Mouse (Mus musculus) bone marrow, adult 2 months (tissue): ENCODE measurements at regions not wholly inside any gene's neighbourhood (a gene's known extent, or its start where the extent isn't known, plus 50 kb on each side); places are given as distances from the start of the nearest gene placed in this dataset.

Source experiments
- H3K27ac ChIP-seq: fragments of 200-500 bp; 2 replicates; pipeline ENCODE4 v1.5.1; 2012; ENCODE audit warnings: low read depth, mild to moderate bottlenecking, control low read depth, inconsistent platforms, low read length; ENCODE audit not compliant: control insufficient read depth, poor library complexity, insufficient read depth
- H3K4me1 ChIP-seq: fragments of 200-500 bp; 2 replicates; pipeline ENCODE4 v1.6.1; 2011; ENCODE audit warnings: low read length; ENCODE audit not compliant: control insufficient read depth, insufficient read depth
- H3K4me3 ChIP-seq: fragments of 200-500 bp; replicated peaks from 2 replicates; pipeline ENCODE3; 2011; ENCODE audit warnings: mild to moderate bottlenecking, low read depth, low read length, control low read depth; ENCODE audit not compliant: control insufficient read depth
- CTCF ChIP-seq: fragments of 200-500 bp; IDR thresholded peaks from 2 replicates; pipeline ENCODE4 v1.5.1; 2011; ENCODE audit warnings: low read length, control low read depth; ENCODE audit not compliant: control insufficient read depth, insufficient read depth
- POLR2A ChIP-seq: fragments of 200-500 bp; IDR thresholded peaks from 2 replicates; pipeline ENCODE4 v1.6.1; 2011; ENCODE audit warnings: low read depth, mild to moderate bottlenecking, control low read depth, low read length, borderline replicate concordance; ENCODE audit not compliant: control insufficient read depth
- WGBS: fragments of 180-500 bp; shearing (Covaris S2); methylation state at CpG from one replicate; pipeline ENCODE4 v1.1.7; 2018; 5-methylcytosine and 5-hydroxymethylcytosine counted together

DNA sequence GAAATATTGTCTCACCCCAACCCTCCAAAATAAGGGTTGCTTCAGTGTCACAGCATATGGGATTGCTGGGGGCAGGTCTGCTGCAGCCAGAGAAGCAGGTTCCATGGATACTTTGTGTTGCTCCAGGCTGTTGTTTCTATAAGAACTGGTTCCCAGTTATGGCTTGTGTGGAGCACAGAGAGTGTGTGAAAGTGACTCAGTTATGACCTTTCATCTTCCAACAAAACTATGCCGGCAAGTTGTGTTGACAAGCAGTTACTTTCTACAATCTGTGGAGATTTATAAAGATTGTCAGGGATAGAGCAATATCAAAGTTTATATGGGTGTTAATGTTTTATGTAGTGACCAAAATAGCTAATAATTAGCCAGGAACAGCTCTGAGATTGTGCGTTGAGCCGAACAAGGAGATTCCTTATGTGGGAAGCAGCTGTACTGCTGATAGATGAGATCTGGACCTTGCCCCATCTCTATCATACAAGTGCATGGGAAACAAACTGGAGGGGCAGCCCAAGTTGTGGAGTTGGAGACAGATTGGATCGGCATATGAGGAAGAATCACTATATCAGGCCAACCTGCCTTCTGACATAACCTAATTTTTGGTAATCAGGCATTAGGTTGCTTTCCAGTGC, 305.1 kb downstream of the Zfp619 start:
- TF ChIP-seq POLR2A, result no peak
- no peak for TF ChIP-seq CTCF
- 88% methylated on average over 4 of the region's 4 CpGs for WGBS
- no peak overlapping the region for H3K27ac ChIP-seq

DNA sequence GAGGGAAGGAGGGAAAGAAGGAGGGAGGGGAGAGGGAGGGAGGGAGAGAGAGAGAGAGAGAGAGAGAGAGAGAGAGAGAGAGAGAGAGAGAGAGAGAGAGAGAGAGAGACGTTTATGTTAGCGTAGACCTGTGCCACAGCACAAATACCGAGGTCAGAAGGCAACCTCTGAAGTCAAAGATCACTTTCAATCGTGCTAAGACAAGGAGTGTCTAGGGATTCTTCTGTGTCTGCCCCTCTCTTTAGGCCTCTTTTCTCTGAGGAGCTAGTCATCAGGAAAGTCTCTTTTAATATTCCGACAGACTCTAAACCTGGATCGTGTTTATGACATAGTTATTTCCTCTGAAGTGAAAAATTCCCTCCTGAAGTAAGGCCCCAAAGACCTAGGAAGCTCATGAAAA, 310.8 kb downstream of the Zfp619 start:
- no peak for TF ChIP-seq POLR2A
- TF ChIP-seq CTCF, result no peak
- WGBS, result 78% methylated on average over 6 of the region's 6 CpGs

More for the DNA sequence above, 305.1 kb downstream of the Zfp619 start:
- H3K4me3 ChIP-seq, result no peak overlapping the region
- no peaks in the 10 kb centered on the region for H3K4me1 ChIP-seq

DNA sequence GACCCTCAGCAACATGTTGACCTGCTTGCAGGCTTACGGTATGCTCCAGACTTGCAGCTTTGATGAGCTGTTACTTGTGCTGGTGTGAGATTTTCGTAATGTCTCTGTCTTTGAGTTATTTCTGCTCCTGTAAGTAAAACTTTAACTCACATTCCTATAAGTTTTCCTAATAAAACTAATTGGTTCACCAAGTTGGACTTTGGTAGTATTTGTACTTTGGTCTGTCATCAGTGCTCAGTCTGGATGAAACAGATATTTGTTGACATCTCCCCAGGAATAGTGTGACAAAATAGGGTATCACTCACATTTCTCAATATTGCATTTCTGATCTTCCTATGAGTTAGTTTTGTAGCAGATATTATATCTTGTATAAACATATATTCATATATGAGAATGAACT, 313.3 kb downstream of the Zfp619 start:
- H3K4me1 ChIP-seq, result no peaks in the 10 kb centered on the region
- 73% methylated on average over 2 of the region's 2 CpGs for WGBS
- TF ChIP-seq CTCF (no peak), POLR2A (no peak)
- no peak overlapping the region for H3K27ac ChIP-seq
- no peak overlapping the region for H3K4me3 ChIP-seq

More for the DNA sequence above, 310.8 kb downstream of the Zfp619 start:
- no peak overlapping the region for H3K4me3 ChIP-seq
- no peak overlapping the region for H3K27ac ChIP-seq
- no peaks in the 10 kb centered on the region for H3K4me1 ChIP-seq

DNA sequence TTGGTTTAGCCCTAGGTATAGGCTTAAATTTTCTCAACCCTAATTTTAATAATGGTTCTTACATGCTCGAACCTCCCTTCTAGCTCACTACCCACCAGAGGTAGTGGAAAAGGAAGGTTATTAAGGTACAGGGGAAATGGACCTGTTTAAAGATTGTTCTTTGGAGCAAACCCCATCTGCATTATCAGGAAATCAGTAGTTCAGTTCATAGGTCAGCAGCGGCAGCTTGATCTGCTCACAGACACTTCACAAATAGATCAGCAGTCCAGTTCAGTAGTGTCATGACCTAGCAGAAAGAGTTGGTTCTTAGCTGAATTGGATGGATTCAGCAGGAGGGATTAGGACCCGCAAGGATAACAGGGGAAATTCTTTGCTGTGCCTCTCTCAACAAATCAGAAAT, 324.4 kb downstream of the Zfp619 start:
- TF ChIP-seq CTCF (no peak), POLR2A (no peak)
- 81% methylated on average over 3 of the region's 3 CpGs for WGBS
- Histone ChIP-seq H3K4me1 (no peaks in the 10 kb centered on the region), H3K4me3 (no peak overlapping the region), H3K27ac (no peak overlapping the region)

DNA sequence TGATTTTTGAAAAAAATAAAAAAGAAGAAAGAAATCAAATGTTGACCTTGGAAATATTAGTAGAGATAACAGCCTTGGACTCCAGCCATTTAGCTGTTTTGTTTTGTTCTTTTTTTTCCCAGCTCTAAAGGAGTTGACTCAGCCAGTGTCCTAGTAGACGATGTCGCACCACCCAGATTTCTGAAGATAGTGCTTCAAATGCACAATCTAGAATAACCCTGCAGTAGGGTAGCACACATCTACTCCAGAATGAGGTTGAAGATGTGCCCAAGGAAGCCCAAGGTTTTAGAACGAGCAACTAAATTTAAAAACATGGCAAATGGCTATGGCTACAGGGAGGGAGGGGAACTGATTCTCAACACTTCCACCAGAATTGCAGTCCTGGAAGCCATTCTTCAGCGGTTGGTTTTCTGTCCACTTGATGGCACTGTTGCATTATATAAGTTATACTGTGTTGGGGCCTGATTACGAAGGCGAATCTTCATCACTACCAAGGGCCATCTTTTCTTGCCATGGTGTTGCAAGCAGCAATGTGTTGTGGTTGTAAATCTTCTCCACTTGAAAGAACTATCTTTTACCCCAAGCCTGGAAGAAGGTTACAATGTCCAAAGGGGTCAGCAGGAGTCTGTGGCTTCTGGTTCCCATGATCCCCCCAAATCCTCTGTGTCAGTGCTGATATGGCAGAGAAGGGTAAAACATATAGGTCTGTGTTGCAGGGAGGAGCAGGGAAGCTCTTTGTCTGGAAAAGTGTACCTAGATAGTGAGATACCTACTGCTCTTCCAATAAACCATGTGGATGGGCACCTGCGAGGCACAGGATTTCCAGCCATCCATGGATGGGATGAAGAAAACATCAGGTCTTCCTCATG, 330.6 kb downstream of the Zfp619 start:
- Histone ChIP-seq H3K27ac (no peak overlapping the region), H3K4me1 (no peaks in the 10 kb centered on the region), H3K4me3 (no peak overlapping the region)
- TF ChIP-seq POLR2A (no peak), CTCF (no peak)
- 40% methylated on average over 7 of the region's 7 CpGs for WGBS

DNA sequence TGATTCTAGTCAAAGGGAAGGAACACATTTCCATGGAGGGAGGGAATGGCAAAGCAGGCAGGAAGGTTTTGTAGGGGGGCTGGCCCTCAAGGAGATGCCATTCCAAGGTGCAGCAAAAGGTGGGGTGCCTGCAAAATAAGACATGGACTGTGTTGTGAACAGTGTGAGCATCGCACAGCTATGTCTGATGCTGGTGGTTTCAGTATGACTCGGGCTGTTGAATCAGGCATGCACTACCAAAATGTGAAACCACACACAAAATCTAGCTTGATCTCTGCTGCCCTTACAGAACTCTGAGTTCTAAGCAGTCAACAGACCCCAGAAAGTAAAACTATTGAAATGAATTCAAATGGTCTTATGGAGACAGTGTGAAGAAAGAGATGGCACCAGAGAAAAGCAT, 339.7 kb downstream of the Zfp619 start:
- Histone ChIP-seq H3K27ac (no peak overlapping the region), H3K4me3 (no peak overlapping the region), H3K4me1 (no peaks in the 10 kb centered on the region)
- no peak for TF ChIP-seq CTCF
- TF ChIP-seq POLR2A, result no peak
- WGBS, result 69% methylated on average over 2 of the region's 2 CpGs

DNA sequence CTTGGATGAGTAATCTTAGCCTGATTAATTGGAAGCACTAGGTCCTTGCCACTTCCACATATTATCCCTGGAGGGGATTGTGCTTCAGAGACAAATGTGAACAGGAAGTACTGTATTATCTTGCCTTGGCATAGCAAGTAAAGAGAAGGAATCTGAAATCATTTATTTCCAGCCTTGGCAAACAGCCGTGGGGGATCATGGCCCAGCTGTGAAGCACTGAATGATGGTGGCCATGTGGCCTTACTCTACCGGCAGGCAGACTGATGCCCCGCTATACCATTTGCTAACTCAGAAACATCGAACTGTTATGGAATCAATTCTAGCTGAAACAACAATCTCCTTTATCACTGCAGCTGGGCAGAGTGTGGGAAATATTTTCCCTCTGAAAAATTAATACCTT, 345.3 kb downstream of the Zfp619 start:
- H3K27ac ChIP-seq, result no peak overlapping the region
- 70% methylated on average over 4 of the region's 4 CpGs for WGBS
- no peaks in the 10 kb centered on the region for H3K4me1 ChIP-seq
- TF ChIP-seq CTCF (no peak), POLR2A (no peak)
- no peak overlapping the region for H3K4me3 ChIP-seq

DNA sequence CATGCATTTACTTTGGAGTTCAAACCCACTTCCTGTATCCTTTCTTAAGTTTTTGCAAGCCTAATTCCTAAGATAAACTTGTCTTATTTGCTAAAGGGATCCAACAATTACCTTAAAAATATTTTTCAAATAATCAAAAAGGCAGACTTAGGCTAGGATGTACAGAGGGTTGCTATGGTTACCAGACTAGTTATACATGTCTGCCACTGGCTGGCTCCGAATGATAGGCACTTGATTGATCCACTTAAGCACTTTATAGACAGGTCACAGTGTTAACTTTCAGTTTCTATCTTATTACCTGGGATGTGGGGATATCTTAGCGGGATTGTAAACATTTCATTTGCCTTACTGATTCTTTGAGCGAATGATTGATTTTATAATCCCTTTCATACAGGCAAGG, 346.6 kb downstream of the Zfp619 start:
- TF ChIP-seq POLR2A (no peak), CTCF (no peak)
- Histone ChIP-seq H3K27ac (no peak overlapping the region), H3K4me1 (no peaks in the 10 kb centered on the region), H3K4me3 (no peak overlapping the region)
- 79% methylated on average over 3 of the region's 3 CpGs for WGBS
